Mouse (Mus musculus): Measurements from ENCODE around the gene Tnfrsf14.

Tnfrsf14 gene

DNA sequence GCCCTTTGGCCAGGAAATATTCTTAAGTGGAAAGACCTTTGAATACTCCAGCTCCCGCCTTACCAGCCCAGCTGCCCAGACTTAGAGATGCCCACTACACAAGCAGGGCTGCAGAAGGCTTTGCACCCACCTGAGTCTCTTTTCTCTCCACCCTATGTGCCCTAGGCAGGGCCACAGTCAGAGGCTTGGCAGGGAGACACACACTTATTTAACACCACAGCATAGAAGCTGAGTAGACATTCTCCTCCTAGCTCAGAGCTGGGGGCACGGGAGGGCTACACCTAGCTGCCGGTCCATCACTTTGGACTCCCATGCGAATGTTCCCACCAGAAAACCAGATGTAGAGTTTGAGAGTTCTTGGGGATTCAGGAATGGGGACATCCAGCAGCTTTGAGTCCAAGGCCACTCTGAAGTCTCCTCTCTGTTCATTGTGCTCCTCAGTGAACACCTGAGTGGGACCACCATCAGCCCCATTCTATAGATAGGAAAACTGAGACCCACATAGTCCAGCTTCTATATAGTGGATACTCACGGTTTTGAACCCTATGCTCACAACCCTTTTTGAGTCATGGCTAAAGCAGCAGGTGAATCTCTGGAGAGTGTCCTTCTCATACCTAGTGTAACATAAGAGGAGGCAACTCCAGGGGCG, 20.7 kb upstream of the Tnfrsf14 start:
- DNase-seq (ENCODE audit: low spot score in 2 of 2): no peak

DNA sequence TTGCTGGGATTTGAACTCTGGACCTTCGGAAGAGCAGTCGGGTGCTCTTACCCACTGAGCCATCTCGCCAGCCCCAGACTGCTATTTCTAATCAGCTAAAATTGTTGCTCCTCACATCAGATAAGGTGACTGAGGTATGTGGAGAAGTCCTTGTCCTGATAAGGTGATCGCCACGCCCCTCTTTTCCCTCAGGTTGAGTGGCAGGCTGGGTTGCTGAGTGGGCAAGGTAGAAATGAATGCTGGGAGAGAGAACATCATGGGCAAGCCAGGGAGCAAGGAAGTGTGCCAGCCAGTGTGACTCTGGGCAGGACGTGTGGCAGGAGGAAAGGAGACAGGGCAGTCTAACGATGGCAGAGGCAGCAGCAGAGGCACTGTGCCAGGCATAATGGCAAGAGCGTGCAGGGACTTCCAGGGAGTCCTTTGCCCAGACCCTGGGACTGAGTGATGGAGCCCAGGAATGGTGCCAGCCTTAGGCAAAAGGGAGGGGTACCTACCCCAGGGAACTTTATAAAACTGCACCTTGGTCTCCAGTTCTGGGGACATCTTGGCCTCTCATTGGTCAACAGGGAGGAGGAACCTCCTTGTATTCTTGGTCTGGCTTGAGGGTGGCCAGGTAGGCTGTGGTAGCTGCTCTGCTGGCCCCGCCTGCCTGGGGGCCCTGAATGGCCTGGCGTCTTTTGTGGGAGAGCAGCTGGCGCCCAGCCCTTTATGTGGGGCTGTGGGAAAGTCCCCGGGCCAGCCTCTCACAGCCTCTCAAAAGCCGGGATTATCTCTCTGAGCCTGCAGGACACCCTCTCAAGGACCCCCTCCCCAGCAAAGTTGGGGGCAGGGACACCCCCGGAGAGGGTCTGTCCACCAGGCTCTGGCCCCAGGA, 19.9 kb upstream of the Tnfrsf14 start:
- DNase-seq (ENCODE audit: low spot score in 2 of 2): peak; percentile 91 to 92

DNA sequence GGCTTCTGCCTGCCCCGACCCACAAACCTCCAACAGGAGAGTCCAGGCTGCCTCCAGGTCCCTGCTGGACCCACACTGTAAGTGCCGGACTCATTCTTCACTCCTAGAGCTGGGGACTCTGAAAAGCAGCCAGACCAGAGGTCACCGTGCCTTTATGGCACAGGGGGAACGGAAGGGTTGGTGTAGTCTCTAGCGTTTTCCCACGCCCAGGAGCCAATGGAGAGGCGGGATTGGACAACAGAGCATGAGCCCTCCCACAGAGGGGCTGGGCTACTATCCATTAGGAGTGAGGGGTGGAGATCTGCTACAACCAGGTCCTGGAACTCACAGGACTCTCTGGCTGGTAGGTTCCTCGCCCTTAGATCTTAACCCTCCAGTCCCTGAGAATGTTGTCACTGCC, 18.0 kb upstream of the Tnfrsf14 start:
- DNase-seq (ENCODE audit: low spot score in 2 of 2): peak; percentile 82 to 86

DNA sequence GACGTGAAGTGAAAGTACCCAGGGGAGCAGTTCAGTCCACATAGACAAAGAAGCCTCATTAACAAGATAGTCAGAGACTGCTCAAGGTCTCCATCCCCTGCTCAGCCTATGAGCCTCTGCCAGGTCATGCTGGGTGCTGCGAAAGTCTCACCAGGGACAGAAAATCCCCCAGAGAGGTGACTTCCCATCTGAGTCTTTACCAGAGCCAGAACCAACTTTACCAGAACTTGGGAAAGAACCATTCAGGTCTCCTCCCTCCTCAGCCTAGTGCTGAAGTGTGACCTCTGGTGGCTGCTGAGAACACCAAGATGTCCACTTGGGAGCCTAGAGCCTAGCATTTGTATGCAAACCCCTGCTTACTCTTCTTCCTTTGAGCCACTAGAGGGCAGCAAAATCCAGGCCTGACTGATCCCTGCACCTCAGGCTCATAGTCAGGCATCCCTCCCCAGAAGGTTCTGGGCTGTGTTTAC, 15.8 kb upstream of the Tnfrsf14 start:
- peak; percentile 85 to 89 for DNase-seq (ENCODE audit: low spot score in 2 of 2)

DNA sequence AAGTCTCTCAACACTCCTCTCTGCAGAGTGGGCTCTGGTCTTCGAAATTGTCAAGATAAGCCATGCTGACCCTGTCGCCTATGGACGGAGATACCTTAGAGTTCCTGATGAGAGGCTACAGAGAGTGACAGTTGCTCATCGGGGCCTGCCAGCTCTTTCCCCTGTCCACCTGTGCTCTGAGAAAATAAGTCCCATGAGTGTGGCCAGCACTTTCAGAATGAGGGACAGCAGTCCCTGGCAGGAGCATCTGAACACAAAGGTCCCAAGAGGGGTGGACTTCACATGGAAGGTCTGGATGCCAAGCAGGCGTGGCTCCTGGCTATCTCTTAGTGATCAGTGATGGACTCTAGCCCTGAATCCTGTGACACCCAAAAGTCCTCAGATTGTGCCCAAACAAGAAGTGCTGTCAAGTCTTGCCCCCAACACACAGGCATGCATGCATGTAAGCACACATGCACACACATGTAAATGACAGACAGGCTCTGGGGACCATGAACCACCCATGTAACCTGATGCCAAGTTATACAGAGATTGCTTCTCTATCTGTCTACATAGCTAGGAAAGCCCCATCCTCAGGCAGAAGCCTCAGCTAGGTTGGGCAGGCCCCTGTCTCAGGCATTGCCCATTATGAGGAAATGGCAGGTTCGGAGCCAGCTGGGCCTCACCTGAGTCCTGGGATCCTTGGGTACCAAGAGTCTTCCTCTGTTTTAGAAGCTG, 15.1 kb upstream of the Tnfrsf14 start:
- DNase-seq (ENCODE audit: low spot score in 2 of 2): no peak

DNA sequence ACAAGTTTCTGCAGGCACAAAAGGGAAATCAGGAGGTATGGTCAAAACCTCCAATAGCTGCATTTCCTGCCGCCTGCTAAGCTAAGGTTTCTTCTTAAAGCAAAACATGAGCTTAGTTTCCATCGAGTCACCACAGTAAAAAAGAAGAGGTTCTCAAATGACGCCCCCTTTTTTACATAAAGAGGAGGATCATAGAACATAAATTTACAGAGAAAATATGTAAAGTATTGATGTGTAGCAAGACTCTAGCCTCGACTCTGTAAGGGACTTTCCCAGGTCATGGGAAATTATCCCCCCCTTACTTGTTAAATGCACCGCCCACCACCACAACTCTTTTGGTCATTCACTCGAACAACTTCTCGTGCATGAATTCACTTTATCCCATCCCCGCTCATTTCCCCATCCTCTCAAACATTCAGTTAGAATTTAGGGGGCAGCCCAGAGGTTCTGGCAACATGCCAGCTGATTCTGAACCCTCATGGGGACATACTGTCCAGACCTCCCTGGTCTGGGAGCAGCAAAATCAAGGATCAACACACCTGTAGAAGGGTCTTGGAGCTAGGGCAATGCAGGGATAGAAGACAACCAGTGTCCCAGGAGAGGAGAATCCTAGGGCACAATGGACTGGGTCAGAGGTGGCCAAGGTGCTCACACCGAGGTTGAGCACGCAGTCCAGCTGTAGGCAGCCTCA, 14.4 kb upstream of the Tnfrsf14 start:
- DNase-seq (ENCODE audit: low spot score in 2 of 2): no peak

DNA sequence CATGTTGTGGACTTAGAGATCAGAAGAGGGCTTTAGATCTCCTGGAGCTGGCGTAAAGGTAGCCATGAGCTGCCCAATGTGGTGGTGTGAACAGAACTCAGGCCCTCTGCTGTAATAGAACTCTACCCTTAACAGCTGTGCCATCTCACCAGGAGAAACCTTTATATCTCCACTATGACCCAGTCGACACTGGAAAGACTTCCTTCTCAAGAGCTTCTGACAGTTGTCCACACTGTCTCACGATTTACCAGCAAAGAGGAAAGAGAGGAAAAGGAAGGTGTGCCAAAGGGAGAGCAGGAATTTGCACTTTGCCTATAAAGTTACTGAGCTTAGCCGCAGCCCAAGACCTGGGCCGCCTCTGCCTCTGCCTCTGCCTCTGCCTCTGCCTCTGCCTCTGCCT, 13.5 kb upstream of the Tnfrsf14 start:
- DNase-seq (ENCODE audit: low spot score in 2 of 2): no peak

DNA sequence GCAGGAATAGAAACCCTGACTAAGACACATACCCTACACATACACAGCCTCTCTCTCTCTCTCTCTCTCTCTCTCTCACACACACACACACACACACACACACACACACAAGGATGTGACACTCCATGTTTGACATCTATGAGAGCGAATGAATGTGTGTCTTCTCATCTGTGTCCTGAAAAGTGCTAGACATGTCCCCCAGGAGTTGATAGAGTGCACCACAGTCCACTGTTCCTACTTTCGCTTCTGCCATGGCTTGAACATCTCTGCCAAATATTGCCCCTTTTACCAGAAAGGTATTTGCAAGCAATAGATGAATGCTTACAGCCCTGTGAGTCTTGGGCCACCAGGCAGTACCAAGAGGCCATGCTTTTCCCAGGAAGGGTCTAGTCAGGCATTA, 11.8 kb upstream of the Tnfrsf14 start:
- DNase-seq (ENCODE audit: low spot score in 2 of 2): no peak

DNA sequence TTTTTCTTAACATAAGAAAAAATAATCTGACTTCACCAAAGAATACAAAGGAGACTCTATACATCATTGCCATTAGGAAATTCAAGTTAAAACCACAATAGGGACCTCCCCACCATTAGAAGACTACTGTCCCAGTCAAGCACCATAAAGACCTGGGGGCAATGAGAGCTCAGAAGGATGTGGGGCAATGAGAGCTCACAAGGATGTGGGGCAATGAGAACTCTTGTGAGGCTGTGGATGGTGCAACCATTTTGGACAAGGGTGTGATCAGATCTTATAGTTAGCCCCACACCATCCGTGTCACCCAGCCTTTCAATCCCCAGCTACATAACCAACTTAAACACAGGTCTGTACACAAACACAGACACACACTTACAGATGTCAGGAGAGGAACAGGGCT, 9.4 kb upstream of the Tnfrsf14 start:
- no peak for DNase-seq (ENCODE audit: low spot score in 2 of 2)

DNA sequence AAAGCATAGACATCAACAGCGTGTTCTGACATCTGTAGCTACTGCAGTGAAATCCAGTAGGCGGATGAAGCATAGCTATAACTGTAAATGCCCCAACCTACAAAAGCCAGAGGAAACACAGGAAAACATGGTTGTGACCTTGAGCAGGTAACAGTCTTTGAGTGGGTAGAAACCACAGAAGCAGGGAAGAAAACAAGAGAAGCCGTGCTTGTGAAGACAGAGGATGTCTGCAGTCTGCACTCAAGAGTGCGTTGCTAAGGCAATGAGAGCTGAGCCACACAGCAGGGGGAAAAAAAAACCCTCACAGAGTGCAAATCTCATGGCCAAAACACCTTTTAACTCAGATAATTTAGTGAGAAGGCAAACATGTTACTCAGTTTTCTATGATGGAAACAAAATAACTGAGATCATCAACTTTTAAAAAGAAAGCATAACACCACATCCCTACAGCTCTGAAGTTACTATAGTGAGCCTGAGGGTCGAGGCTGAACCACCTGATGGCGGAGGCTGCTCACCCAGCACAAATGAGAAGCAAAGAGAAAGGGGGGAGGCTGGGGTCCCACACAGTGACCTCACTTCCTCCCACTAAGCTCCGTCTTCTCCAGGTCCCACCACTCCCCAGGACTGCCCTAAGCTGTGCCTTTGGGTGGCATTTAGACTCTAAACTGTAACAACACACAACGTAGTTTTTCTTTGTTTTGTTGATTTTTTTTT, 8.3 kb upstream of the Tnfrsf14 start:
- DNase-seq (ENCODE audit: low spot score in 2 of 2): no peak

DNA sequence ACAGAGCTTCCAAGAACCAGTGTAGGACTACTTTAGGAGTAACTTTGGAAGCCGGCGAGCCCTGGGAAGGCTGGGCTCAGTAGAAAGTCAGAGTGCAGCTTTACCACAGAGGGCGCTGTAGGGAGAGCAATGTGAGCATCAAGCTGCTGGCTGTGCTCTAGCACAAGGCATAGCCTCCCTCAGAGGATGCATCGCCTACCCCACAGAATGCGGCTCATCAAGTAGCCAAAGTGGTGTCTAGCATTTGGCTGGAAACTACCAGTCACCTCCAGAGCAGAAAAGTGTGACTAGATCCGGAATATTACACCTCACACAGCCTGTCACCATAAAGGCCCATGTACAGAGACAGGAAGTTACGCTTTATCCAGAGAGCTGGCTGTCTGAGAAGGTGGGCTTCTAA, 7.4 kb upstream of the Tnfrsf14 start:
- no peak for DNase-seq (ENCODE audit: low spot score in 2 of 2)

DNA sequence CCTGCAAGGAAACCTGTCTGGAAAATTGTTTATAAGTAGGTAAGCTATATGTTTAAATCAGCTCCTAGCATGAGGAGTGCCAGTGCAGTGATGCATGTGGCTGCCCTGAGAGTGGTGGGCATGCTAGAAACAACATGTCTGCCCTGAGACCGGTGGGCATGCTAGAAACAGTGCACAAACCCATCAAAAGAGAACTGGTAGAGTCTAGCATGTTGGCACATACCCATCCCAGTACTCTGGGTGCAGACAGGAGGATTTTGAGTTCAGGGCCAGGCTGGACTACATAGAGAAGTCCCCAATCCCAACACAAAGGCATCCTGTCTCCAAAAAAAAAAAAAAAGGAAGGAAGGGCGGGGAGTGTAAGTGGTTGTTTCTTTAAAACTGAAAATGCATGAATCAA, 6.4 kb upstream of the Tnfrsf14 start:
- no peak for DNase-seq (ENCODE audit: low spot score in 2 of 2)

DNA sequence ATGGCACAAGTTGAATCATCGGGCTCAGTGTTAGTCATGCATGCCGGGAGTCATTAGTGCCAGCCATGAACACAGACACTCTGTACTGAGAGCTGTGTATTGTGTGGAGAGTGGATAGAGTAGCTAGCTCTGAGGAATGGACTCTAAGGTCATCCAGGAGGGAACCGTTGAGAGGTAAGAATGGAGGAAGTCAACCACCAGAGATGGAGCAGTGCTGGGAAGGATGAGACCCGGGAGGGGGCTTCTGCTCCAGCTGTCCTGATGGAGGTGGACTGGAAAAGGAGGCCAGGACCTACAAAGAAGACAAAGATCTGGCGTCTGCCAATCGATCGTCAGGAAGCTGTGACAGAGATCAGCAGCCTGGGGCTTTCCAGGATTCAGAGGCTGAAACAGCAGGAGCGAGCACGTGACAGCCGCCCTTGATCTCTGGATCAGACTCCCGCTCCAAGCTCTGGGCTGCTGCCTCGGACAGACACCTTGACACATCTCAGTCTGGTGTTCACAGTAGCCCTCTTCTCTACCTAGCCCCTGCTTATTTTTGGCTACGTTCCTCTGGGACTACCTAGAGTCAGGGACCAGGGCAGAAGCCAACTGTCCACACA, 5.0 kb upstream of the Tnfrsf14 start:
- DNase-seq (ENCODE audit: low spot score in 2 of 2): no peak

DNA sequence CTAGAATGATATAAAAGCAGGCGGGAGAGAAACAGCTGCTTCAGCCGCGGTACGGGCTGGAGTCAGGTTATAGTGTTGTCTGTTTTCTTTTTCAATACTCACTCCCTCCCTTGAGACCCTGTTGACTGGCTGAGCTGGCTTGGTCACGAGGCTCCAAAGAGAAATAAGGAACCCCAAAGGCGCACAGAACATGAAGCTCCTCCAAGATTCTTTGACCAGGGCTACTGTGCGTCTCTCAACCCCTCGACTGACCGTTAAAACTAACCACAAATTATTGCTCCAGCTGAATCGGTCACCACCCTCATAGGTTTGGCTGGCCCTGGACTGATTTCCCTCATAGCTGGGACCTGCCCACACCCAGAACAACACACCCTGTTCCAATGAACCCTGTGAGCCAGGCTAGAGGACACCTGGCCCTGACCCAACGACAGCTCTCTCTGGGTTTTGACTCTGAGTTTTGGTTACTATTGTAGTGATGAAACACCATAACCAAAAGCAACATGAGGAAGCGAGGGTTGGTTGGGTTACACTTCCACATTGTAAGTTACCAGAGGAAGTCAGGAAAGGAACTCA, 811 bp upstream of the Tnfrsf14 start:
- no peak for DNase-seq (ENCODE audit: low spot score in 2 of 2)

DNA sequence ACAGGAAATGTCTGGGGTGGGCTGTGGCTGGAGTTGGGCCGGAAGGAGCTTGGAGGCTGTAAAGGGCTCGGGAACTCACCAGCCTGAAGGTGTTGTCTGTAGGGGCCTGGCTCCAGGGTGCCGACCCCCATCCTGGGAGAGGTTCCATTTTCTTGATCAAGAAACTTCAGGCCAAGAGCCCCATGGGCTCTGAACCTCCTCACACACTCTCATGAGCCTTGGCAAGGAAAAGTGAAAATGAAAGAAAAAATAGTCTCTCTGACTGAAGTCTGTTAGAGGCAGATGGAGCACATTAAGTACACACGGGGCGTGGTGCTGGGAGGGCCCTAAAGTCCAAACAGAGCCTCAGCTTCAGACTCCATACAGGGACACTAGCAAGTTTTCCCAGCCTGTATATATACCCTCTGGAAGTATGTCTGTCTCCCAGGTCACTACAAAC, 445 bp downstream of the Tnfrsf14 start:
- no peak for DNase-seq (ENCODE audit: low spot score in 2 of 2)

DNA sequence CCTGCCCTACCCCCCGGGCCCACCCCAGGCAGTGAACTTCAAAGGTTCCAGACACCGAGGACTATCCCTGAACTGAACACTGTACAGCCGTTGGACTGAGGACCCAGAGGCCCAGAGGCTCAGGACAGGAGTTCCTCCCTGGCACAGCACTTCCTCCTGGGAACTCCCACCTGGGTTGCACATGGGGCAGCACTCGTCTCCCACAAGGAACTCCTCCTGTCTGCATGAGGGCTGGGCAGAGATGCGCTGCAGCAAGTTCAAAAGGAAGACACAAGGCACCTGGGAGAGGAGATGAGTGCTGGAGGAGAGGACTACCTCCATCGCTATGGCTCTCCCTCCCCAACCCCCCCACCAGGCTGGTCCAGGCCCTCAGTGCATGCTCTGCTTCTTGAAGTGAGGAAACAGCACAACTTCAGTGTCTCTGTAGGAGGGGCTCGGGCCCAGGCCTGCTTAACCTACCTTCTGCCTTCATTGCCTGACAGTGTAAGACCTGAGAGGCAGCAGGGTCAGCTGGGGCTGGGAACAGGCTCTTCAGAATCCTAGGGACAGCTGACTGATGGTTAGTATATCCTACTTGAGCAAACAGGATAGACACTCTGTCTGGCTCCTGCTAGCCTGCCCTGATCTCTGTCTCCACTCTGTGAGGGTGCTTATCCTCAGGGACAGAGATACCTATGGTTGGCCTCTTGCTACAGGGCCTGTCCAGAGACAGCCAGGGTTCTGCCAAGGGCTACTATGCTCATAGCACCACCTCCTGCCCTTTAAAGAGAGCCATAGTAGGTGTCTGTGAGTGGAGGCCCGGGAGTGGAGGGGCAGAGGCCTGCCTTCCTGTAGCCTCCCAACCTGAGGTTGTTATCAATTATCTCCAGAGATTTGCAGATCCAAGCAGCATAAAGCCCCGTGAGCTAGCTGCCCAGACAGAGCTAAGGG, 1.1 kb downstream of the Tnfrsf14 start:
- no peak for DNase-seq (ENCODE audit: low spot score in 2 of 2)

DNA sequence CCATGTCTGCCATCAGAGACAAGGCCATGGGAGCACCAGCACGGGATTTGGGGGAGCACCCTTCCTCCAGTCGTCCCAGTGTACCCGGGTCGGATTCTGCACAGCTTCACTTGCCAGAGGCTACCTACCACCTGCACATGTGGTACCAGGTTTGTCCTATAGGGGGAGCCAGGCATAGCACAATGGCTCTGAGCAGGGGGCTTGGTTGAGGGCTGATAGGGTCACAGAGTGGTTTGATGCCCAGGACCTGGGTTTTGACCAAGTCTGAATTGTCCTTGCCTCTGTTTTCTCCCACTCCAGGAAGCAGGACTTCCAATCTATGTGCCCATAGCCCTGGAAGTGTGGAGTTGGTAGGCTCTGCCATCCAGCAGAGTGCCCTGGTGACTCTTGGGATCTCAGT, 3.0 kb downstream of the Tnfrsf14 start:
- DNase-seq (ENCODE audit: low spot score in 2 of 2): no peak

DNA sequence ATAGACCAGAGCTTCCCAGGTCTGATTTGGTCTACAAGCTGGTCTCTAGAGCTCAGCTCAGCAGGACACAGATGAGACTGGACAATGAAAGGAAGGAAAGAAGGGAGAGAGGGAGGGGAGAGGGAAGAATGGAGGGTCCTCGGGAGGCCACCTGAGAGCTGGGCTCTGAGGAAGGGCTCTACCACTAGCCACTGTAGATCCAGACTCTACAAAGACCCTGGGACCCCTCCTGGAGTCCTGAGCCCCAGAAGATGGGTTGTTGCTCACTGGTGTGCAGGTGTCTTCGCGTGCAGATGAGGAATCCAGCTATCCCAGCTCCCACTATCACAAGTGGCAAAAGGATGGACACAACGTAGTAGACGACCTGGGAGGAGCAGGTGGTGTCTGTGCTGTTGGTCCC, 5.4 kb downstream of the Tnfrsf14 start:
- DNase-seq (ENCODE audit: low spot score in 2 of 2): no peak

DNA sequence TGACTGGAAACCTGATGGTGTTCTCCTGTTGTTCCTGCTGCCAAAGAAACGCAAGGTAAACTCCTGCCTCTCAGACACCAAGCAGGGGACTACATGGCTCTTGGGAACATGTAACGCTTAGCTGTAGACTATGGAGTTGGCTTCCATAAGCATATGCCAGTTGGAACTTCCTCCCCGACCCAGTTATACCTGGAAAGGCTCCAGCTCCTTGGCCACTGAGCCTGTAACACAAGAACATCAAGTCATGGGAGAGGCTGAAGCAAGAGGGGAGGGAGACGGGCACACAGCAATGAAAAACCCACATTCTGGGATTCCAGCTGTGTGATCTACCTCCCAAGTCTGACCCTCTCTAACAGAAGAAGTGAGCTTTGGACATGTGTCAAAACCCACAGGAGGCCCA, 6.1 kb downstream of the Tnfrsf14 start:
- no peak for DNase-seq (ENCODE audit: low spot score in 2 of 2)
